Mouse (Mus musculus) midbrain, postnatal 0 days (tissue): Measurements from ENCODE around the gene Trim40. TPM values are rescaled to one million over a fixed set of nuclear protein-coding genes. Genes with fewer than 3 reads are reported as not detected.
"Not testable (repeated sequence)": the region's sequence is repeated elsewhere in the genome, so short reads cannot be mapped to it uniquely, and the experiment has no call there.

ENCODE experiments used
- ATAC-seq: fragments of 200-750 bp; cut with Nextera tagmentation; 2 replicates; pipeline ENCODE4 v1.8.0; 2017; ENCODE audit warnings: moderate number of reproducible peaks, mild to moderate bottlenecking, moderate TSS enrichment, moderate library complexity; ENCODE audit not compliant: low FRiP score
- DNase-seq: peaks from one replicate; pipeline ENCODE4 v3.0.0-alpha.2; 2015; ENCODE audit warnings: low spot score
- H3K27ac ChIP-seq: fragments of 300-500 bp; sonication (generic); 2 replicates; pipeline ENCODE4 v1.5.1; 2014; ENCODE audit warnings: low read depth, mild to moderate bottlenecking, low read length, mixed read lengths
- H3K27me3 ChIP-seq: fragments of 300-500 bp; sonication (generic); 2 replicates; pipeline ENCODE4 v1.6.1; 2014; ENCODE audit warnings: low read length, control low read depth, mixed read lengths; ENCODE audit not compliant: insufficient read depth
- H3K36me3 ChIP-seq: fragments of 300-500 bp; sonication (generic); 2 replicates; pipeline ENCODE4 v1.6.1; 2014; ENCODE audit warnings: low read length, control low read depth, mixed read lengths; ENCODE audit not compliant: insufficient read depth
- H3K4me1 ChIP-seq: fragments of 300-500 bp; sonication (generic); 2 replicates; pipeline ENCODE4 v1.6.1; 2014; ENCODE audit warnings: mild to moderate bottlenecking, control low read depth, antibody characterized with exemption, low read length, mixed read lengths; ENCODE audit not compliant: insufficient read depth
- H3K4me2 ChIP-seq: fragments of 300-500 bp; sonication (generic); 2 replicates; pipeline ENCODE4 v1.6.1; 2014; ENCODE audit warnings: low read depth, mild to moderate bottlenecking, low read length, mixed read lengths; ENCODE audit not compliant: poor library complexity, severe bottlenecking
- H3K4me3 ChIP-seq: fragments of 300-500 bp; sonication (generic); 2 replicates; pipeline ENCODE4 v1.5.1; 2014; ENCODE audit warnings: low read depth, mild to moderate bottlenecking, low read length, moderate library complexity
- H3K9ac ChIP-seq: fragments of 300-500 bp; sonication (generic); replicated peaks from 2 replicates; pipeline ENCODE4 v1.6.1; 2014; ENCODE audit warnings: mild to moderate bottlenecking, low read length, moderate library complexity, mixed read lengths; ENCODE audit not compliant: poor library complexity, severe bottlenecking
- H3K9me3 ChIP-seq: fragments of 300-500 bp; sonication (generic); 2 replicates; pipeline ENCODE4 v1.6.1; 2016; ENCODE audit warnings: low read length, control low read depth
- CTCF ChIP-seq: IDR thresholded peaks from 2 replicates; pipeline ENCODE4 v1.5.1; 2016; ENCODE audit warnings: antibody characterized with exemption, mild to moderate bottlenecking
- WGBS: fragments of 180-500 bp; shearing (Covaris S2); extraction: QIAGEN DNeasy Blood & Tissue Kit; methylation state at CpG from one replicate; pipeline ENCODE4 v1.1.7; 2014; 5-methylcytosine and 5-hydroxymethylcytosine counted together
- polyA plus RNA-seq: library from polyadenylated mRNA; unstranded; fragments of >200 nt; fragmentation: Nextera tagmentation; extraction: Ambion mirVana; gene quantifications from 2 replicates; pipeline ENCODE4 v1.2.1, GENCODE M21; 2015
- total RNA-seq: library from RNA; depleted of rRNA; stranded (reverse); fragments of >200 nt; gene quantifications from 2 replicates; pipeline ENCODE4 v1.2.3, GENCODE M21; 2014

The Trim40 gene
- total and polyA plus RNA-seq, 2 experiments from 2014 or later, result 0.19 TPM; not detected in 1

GRCm38 (mm10) chr17:36899376-36899775 lies 9.5 kb upstream of the Trim40 start:
- no peak for TF ChIP-seq CTCF
- H3K36me3 ChIP-seq, result no peaks in the 10 kb centered on the region
- no peaks in the 10 kb centered on the region for H3K4me1 ChIP-seq
- 79% methylated on average over 4 of the region's 4 CpGs for WGBS
- no peak overlapping the region for H3K4me3 ChIP-seq
- no peak overlapping the region for H3K27ac ChIP-seq
- DNase-seq (no peak), ATAC-seq (no peak)
- no peaks in the 10 kb centered on the region for H3K27me3 ChIP-seq
- H3K9me3 ChIP-seq, result no peaks in the 10 kb centered on the region
- H3K9ac ChIP-seq, result no peak overlapping the region
- no peak overlapping the region for H3K4me2 ChIP-seq

DNA sequence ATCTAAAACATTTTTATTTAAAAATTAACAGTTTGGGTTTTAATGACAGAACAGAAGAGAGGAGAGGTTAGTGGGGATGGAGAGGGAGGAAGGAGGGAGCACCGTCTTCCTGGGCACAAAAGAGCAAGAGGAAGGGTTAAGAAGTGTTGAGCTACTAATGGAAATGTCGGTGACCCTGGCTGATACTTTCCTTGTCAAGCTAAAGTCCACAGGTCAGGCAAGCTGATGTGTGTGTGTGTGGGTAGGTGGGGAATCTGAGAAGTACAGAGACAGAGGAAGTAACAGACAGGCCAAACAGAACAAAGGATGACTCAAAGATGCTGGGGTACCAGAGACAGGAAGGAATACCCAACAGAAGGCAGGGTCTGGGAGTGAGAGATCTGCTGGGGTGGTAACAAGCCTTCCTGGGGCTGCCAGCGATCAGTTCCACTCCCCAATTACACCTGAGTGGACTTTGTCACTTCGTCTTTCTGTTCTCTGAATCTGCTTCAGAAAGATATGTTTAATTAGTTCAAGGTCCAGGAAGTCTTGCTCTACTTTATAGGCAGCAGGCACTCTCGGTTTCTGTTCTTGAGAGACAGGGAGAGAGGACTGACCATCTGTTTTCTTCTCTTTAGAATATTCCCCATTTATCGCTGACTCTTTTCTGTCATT lies 7.8 kb upstream of the Trim40 start, which contains the start of gene Trim31:
Gene Trim31, plus strand, starts transcription at position 567 of the 654 bp plus-strand sequence.
- no peaks in the 10 kb centered on the region for H3K4me1 ChIP-seq
- H3K36me3 ChIP-seq, result no peaks in the 10 kb centered on the region
- no peak within 1 kb of the TSS for H3K4me3 ChIP-seq
- ATAC-seq (no peak), DNase-seq (no peak)
- no peaks in the 10 kb centered on the region for H3K27me3 ChIP-seq
- TF ChIP-seq CTCF, result no peak
- H3K27ac ChIP-seq, result no peak within 1 kb of the TSS
- H3K9ac ChIP-seq, result no peak within 1 kb of the TSS
- 74% methylated on average over 6 of the region's 6 CpGs for WGBS
- H3K4me2 ChIP-seq, result no peak within 1 kb of the TSS
- H3K9me3 ChIP-seq, result no peaks in the 10 kb centered on the region

DNA sequence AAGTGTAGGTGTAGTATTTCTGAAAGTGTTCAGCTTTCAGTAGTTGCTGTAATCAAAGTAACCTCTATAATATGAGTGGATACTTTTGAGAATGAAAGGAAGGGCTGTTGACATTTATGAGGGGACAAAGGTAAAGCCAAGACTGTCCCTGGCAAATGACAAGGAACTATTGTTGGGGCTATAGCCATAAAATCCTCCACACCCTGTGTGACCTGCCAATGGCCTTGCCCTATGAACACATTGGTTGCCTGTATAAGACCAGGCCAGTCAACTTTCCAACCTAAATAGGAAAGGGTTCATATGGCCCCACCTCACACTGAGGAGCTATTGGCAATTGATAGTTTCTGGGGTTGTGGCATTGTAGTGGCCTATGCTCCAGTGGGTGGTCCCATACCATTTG lies 7.1 kb upstream of the Trim40 start:
- Histone ChIP-seq H3K4me1 (no peaks in the 10 kb centered on the region), H3K27ac (no peak overlapping the region), H3K36me3 (no peaks in the 10 kb centered on the region), H3K4me2 (no peak overlapping the region), H3K4me3 (no peak overlapping the region), H3K9me3 (no peaks in the 10 kb centered on the region), H3K27me3 (no peaks in the 10 kb centered on the region), H3K9ac (no peak overlapping the region)
- TF ChIP-seq CTCF, result no peak
- DNase-seq (no peak), ATAC-seq (no peak)

- Histone ChIP-seq H3K4me2 (no peak overlapping the region), H3K27ac (no peak overlapping the region), H3K9me3 (no peaks in the 10 kb centered on the region), H3K9ac (no peak overlapping the region), H3K36me3 (no peaks in the 10 kb centered on the region), H3K4me1 (no peaks in the 10 kb centered on the region), H3K27me3 (no peaks in the 10 kb centered on the region), H3K4me3 (no peak overlapping the region)
- ATAC-seq, result no peak
- peak; percentile 35 for DNase-seq
- TF ChIP-seq CTCF, result peak; percentile 72
- WGBS, result 81% methylated on average over 1 of the region's 1 CpGs
Observed at GRCm38 (mm10) chr17:36896583-36896982, 6.7 kb upstream of the Trim40 start.

- WGBS, result 80% methylated on average over 5 of the region's 5 CpGs
- DNase-seq, result no peak
- Histone ChIP-seq H3K4me3 (no peak overlapping the region), H3K9me3 (no peaks in the 10 kb centered on the region), H3K36me3 (no peaks in the 10 kb centered on the region), H3K9ac (no peak overlapping the region), H3K4me2 (no peak overlapping the region), H3K27ac (no peak overlapping the region), H3K27me3 (no peaks in the 10 kb centered on the region), H3K4me1 (no peaks in the 10 kb centered on the region)
- TF ChIP-seq CTCF, result no peak
- no peak for ATAC-seq
Observed at GRCm38 (mm10) chr17:36893387-36893786, 3.5 kb upstream of the Trim40 start.

GRCm38 (mm10) chr17:36892362-36892761 lies 2.4 kb upstream of the Trim40 start:
- ATAC-seq, result no peak
- H3K36me3 ChIP-seq, result no peaks in the 10 kb centered on the region
- no peaks in the 10 kb centered on the region for H3K4me1 ChIP-seq
- H3K4me2 ChIP-seq, result no peak overlapping the region
- H3K4me3 ChIP-seq, result no peak overlapping the region
- peak; percentile 89 for TF ChIP-seq CTCF
- no peak overlapping the region for H3K27ac ChIP-seq
- H3K27me3 ChIP-seq, result no peaks in the 10 kb centered on the region
- peak; percentile 53 for DNase-seq
- H3K9ac ChIP-seq, result no peak overlapping the region
- 5% methylated on average over 2 of the region's 2 CpGs for WGBS
- no peaks in the 10 kb centered on the region for H3K9me3 ChIP-seq

GRCm38 (mm10) chr17:36891496-36891895 lies 1.6 kb upstream of the Trim40 start:
- H3K9ac ChIP-seq, H3K4me3 ChIP-seq, H3K36me3 ChIP-seq, ATAC-seq, H3K9me3 ChIP-seq, H3K27me3 ChIP-seq, DNase-seq, H3K4me2 ChIP-seq, H3K4me1 ChIP-seq, H3K27ac ChIP-seq: not testable (repeated sequence)
- WGBS, result 96% methylated on average over 1 of the region's 1 CpGs
